ENCODE assay signal across 29 mouse cellular contexts in the genomic region with DNA sequence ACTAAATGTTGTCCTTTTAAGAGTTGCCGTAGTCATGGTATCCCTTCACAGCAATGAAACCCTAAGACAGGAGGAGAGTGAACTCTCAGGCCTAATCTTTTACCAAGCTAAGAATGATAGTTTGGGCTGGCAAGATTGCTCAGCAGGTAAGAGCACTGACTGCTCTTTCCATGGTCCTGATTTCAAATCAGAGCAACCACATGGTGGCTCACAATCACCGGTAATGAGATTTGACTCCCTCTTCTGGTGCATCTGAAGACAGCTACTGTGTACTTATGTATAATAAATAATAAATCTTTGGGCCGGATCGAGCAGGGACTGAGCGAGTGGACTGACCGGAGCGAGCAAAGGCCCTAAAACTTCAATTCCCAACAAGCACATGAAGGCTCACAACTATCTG. TPM values are rescaled to one million over a fixed set of nuclear protein-coding genes. Genes with fewer than 3 reads are reported as not detected.
A peak's percentile ranks its signal among the peaks of the same experiment; 100 is the strongest.
DNase-seq lines count a peak whose midpoint lies in the region; ATAC-seq and TF ChIP-seq lines count a peak whose summit lies in the region.
"Had no signal": no experiment of that assay in that cellular context is flagged by ENCODE, and none has a peak within 500 bp of the region (broad histone marks: within the 10 kb centered on the region; RNA-seq: fewer than 3 reads in every experiment).

No protein-coding gene starts in this region.

- H3K9ac ChIP-seq in CH12.LX (ENCODE audit: insufficient read depth, low read depth): no peak overlapping the region
- H3K9ac ChIP-seq: embryonic facial prominence, embryonic 13.5 days; hindbrain, embryonic 15.5 days; limb, embryonic 12.5 days; liver, embryonic 13.5 days; midbrain, embryonic 13.5 days; neural tube, embryonic 15.5 days had no signal

- no peak for ATAC-seq in CD4-positive, CD25-positive, alpha-beta regulatory T cell, adult 4 months
- ATAC-seq in erythroblast, adult 5-6 weeks (replicated peaks; ENCODE audit: low FRiP score, poor library complexity, severe bottlenecking): no peak
- ATAC-seq: forebrain, embryonic 16.5 days; midbrain, embryonic 13.5 days had no signal

- in situ Hi-C loops in CH12.LX (cut with MboI; ENCODE audit: low pct_ligation_motif_present, low pct_unique_long_range_greater_than_20kb, low sequenced_read_pairs): no loop called here

- H3K4me2 ChIP-seq in CH12.LX (ENCODE audit: insufficient read depth, low read depth, poor library complexity, severe bottlenecking): no peak overlapping the region
- H3K4me2 ChIP-seq: embryonic facial prominence, embryonic 13.5 days; hindbrain, embryonic 15.5 days; limb, embryonic 12.5 days; liver, embryonic 13.5 days; midbrain, embryonic 13.5 days; neural tube, embryonic 15.5 days had no signal

- TF ChIP-seq POLR2A in CH12.LX (IDR thresholded peaks at IDR 0.05; ENCODE audit: low read depth, low read length): no peak

- H3K27me3 ChIP-seq in CH12.LX (replicated peaks): no peaks in the 10 kb centered on the region
- H3K27me3 ChIP-seq: embryonic facial prominence, embryonic 13.5 days; hindbrain, embryonic 15.5 days; limb, embryonic 12.5 days; liver, embryonic 13.5 days; midbrain, embryonic 13.5 days; neural tube, embryonic 15.5 days had no signal

- H3K79me2 ChIP-seq in CH12.LX (replicated peaks; ENCODE audit: control insufficient read depth, extremely low read depth, insufficient read depth, poor library complexity, severe bottlenecking): peaks cover 50% of the 10 kb centered on the region

- H3K9me3 ChIP-seq in CH12.LX (replicated peaks; ENCODE audit: low read length): no peaks in the 10 kb centered on the region
- H3K9me3 ChIP-seq: embryonic facial prominence, embryonic 13.5 days; G1E; hindbrain, embryonic 15.5 days; limb, embryonic 12.5 days; liver, embryonic 13.5 days; midbrain, embryonic 13.5 days; neural tube, embryonic 15.5 days had no signal

- H3K4me3 ChIP-seq in left cerebral cortex, adult 2 months: no peak overlapping the region
- no peak overlapping the region for H3K4me3 ChIP-seq in CH12.LX (replicated peaks in 1 of 3; ENCODE audit: low read depth in 2 of 3, low read length in 2 of 3, poor library complexity in 1 of 3)
- H3K4me3 ChIP-seq: embryonic facial prominence, embryonic 13.5 days; hindbrain, embryonic 15.5 days; limb, embryonic 12.5 days; liver, embryonic 13.5 days; midbrain, embryonic 13.5 days; neural tube, embryonic 15.5 days had no signal

- TF ChIP-seq RAD21 in CH12.LX (IDR thresholded peaks at IDR 0.05; ENCODE audit: low read depth, low read length): no peak; the same call in 1 of the 2 replicates

- peaks cover 7 to 54% of the 10 kb centered on the region in 2 experiments for H3K4me1 ChIP-seq in CH12.LX (ENCODE audit: control insufficient read depth in 1 of 2, insufficient read depth in 2 of 2)

- H3K27ac ChIP-seq in left cerebral cortex, adult 2 months: no peak overlapping the region
- H3K27ac ChIP-seq in CH12.LX (ENCODE audit: insufficient read depth, low read depth): no peak overlapping the region
- H3K27ac ChIP-seq: embryonic facial prominence, embryonic 13.5 days; hindbrain, embryonic 15.5 days; limb, embryonic 12.5 days; liver, embryonic 13.5 days; midbrain, embryonic 13.5 days; neural tube, embryonic 15.5 days had no signal

- no peak for TF ChIP-seq EP300 in CH12.LX (IDR thresholded peaks at IDR 0.05; ENCODE audit: low read length)

- DNase-seq in CD4-positive, CD25-positive, alpha-beta regulatory T cell, adult 2 months (ENCODE audit: low read depth, low spot score): peak; percentile 22
- DNase-seq in left cerebral cortex, adult 2 months (ENCODE audit: extremely low spot score in 1 of 2, low spot score in 2 of 2): no peak
- DNase-seq in left cerebral cortex, adult 8-10 months (ENCODE audit: low spot score in 2 of 2): no peak
- no peak for DNase-seq in CH12.LX (ENCODE audit: extremely low read depth)
- peak; percentile 42 for DNase-seq in brain, adult 2 months (ENCODE audit: low read depth, low spot score)
- DNase-seq in urinary bladder, postnatal 25 days (ENCODE audit: low spot score): no peak
- DNase-seq: adrenal gland, adult 2 months; cerebellum, adult 9-11 months; heart, postnatal 36 days; kidney, adult 2 months; kidney, postnatal 25 days; liver, embryonic 13.5 days; lung, postnatal 10 days; right cerebral cortex, postnatal 14 days; spleen, adult 18-20 months; thymus, adult 18-20 months had no signal

- intact Hi-C loops in left cerebral cortex, adult 2 months (cut with DNase I): no loop called here

- TF ChIP-seq CTCF in left cerebral cortex, adult 2 months (IDR thresholded peaks at IDR 0.05): peak; percentile 28
- TF ChIP-seq CTCF in CH12.LX (conservative IDR thresholded peaks at IDR 0.05 in 1 of 2, IDR thresholded peaks at IDR 0.05 in 1 of 2; ENCODE audit: low read depth in 2 of 2, low read length in 2 of 2): peak in 1 of 2 experiments; percentile 58; a peak in 2 of 4 replicates

- dilution Hi-C loops in CH12.LX (cut with MboI; ENCODE audit: extremely low pct_ligation_motif_present, extremely low pct_unique_long_range_greater_than_20kb, low sequenced_read_pairs): no loop called here

- peaks cover 10 to 39% of the 10 kb centered on the region in 2 experiments for H3K36me3 ChIP-seq in CH12.LX (replicated peaks in 1 of 2; ENCODE audit: control insufficient read depth in 1 of 2, insufficient read depth in 1 of 2, low read length in 1 of 2)

TF ChIP-seq in CH12.LX, 34 proteins besides CTCF, POLR2A, EP300 and RAD21:
- peak; percentile 8; the same call in 1 of the 2 replicates for TF ChIP-seq SMC3 (IDR thresholded peaks at IDR 0.05; ENCODE audit: low read depth, low read length)
- 0 out of 2 replicates have a peak, but pooled peaks have one; percentile 46 for TF ChIP-seq MXI1 (IDR thresholded peaks at IDR 0.05; ENCODE audit: low read depth, low read length)
- no peak for TF ChIP-seq MEF2A (IDR thresholded peaks at IDR 0.05; ENCODE audit: borderline replicate concordance, low read depth, low read length)
- 0 out of 2 replicates have a peak, but pooled peaks have one; percentile 38 for TF ChIP-seq SIN3A (IDR thresholded peaks at IDR 0.05; ENCODE audit: low read length)
- no peak for TF ChIP-seq TBP (conservative IDR thresholded peaks at IDR 0.05; ENCODE audit: low read depth, low read length)

RNA-seq across cellular contexts. Expression of a gene that starts 4.0 kb away (rescaled TPM):
- 1 to 10 TPM; 1.2 to 1.6 TPM for polyA plus RNA-seq in CD4-positive, CD25-positive, alpha-beta regulatory T cell, adult 4 months (2017; shearing (Covaris generic))
- 10 to 100 TPM; 12.1 to 14.9 TPM for total RNA-seq in left cerebral cortex, adult 2 months (2021)
- 10 to 100 TPM in 3 of 4 experiments, 1 to 10 TPM in 1; 8.7 to 12.4 (median 11.5) TPM for total RNA-seq in left cerebral cortex, adult 8-10 months (2022)
- total RNA-seq in CH12.LX (2012; rRNA removed) (1.6 and 1.8 TPM in 2 replicates), CH12.LX (2014; rRNA removed) (1.2 and 2.2 TPM in 2 replicates)
- polyA plus RNA-seq in CH12.LX (2012; ENCODE audit: insufficient read length, low read depth): 1.3 TPM in 2 replicates
- total RNA-seq in erythroblast, adult 5-6 weeks (2015; ENCODE audit: low replicate concordance): 0.38 and 1.3 TPM in 2 replicates
- total RNA-seq in erythroblast, adult 5-6 weeks (2017; ENCODE audit: low replicate concordance): 0.85 and 1.4 TPM in 2 replicates

RNA-seq across cellular contexts. Expression of a gene that starts 4.0 kb away (rescaled TPM):
- polyA plus RNA-seq in CD4-positive, CD25-positive, alpha-beta regulatory T cell, adult 4 months (2017; shearing (Covaris generic)): not detected
- under 1 TPM in 1 of 2 experiments, not detected in 1; 0.98 TPM for total RNA-seq in left cerebral cortex, adult 2 months (2021)
- total RNA-seq in left cerebral cortex, adult 8-10 months (2022): not detected
- total RNA-seq in CH12.LX (2012; rRNA removed) (0.13 TPM in 1 of 2 replicates, not detected in the other), CH12.LX (2014; rRNA removed) (0.58 and 1.0 TPM in 2 replicates)
- not detected in 2 replicates for polyA plus RNA-seq in CH12.LX (2012; ENCODE audit: insufficient read length, low read depth)
- total RNA-seq in erythroblast, adult 5-6 weeks (2015; ENCODE audit: low replicate concordance): not detected in 2 replicates
- total RNA-seq in erythroblast, adult 5-6 weeks (2017; ENCODE audit: low replicate concordance): 0.60 TPM in 1 of 2 replicates, not detected in the other
- total RNA-seq: adrenal gland, adult 2 months; G1E; granulocyte monocyte progenitor cell, adult 5-6 weeks; heart, postnatal 36 days; layer of hippocampus, postnatal 10 days; left cerebral cortex, postnatal 10 days; megakaryocyte, adult 5-6 weeks had no signal
- polyA plus RNA-seq: adrenal gland, adult 2 months; embryonic facial prominence, embryonic 13.5 days; forebrain, embryonic 16.5 days; G1E; hindbrain, embryonic 15.5 days; limb, embryonic 12.5 days; liver, embryonic 13.5 days; midbrain, embryonic 13.5 days; neural tube, embryonic 15.5 days had no signal

RNA-seq across cellular contexts. Expression of a gene that starts 4.5 kb away (rescaled TPM):
- 10 to 100 TPM; 23.5 to 32.2 TPM for polyA plus RNA-seq in CD4-positive, CD25-positive, alpha-beta regulatory T cell, adult 4 months (2017; shearing (Covaris generic))
- total RNA-seq in left cerebral cortex, adult 2 months (2021): 10 to 100 TPM; 60.1 to 75.3 TPM
- total RNA-seq in left cerebral cortex, adult 8-10 months (2022): 10 to 100 TPM; 66.6 to 79.0 (median 74.5) TPM
- total RNA-seq in CH12.LX (2012; rRNA removed) (48.3 and 62.6 TPM in 2 replicates), CH12.LX (2014; rRNA removed) (84.8 and 106 TPM in 2 replicates)
- polyA plus RNA-seq in CH12.LX (2012; ENCODE audit: insufficient read length, low read depth): 82.9 and 90.7 TPM in 2 replicates
- total RNA-seq in erythroblast, adult 5-6 weeks (2015; ENCODE audit: low replicate concordance): 51.0 and 70.3 TPM in 2 replicates
- total RNA-seq in erythroblast, adult 5-6 weeks (2017; ENCODE audit: low replicate concordance): 36.1 and 43.6 TPM in 2 replicates

RNA-seq across cellular contexts. Expression of a gene that starts 38.0 kb away (rescaled TPM):
- not detected for polyA plus RNA-seq in CD4-positive, CD25-positive, alpha-beta regulatory T cell, adult 4 months (2017; shearing (Covaris generic))
- total RNA-seq in left cerebral cortex, adult 2 months (2021): under 1 TPM in 1 of 2 experiments, not detected in 1; 0.12 TPM
- not detected for total RNA-seq in left cerebral cortex, adult 8-10 months (2022)
- total RNA-seq in CH12.LX (2012; rRNA removed) (0.04 TPM in 1 of 2 replicates, not detected in the other), CH12.LX (2014; rRNA removed) (not detected in 2 replicates)
- polyA plus RNA-seq in CH12.LX (2012; ENCODE audit: insufficient read length, low read depth): 0.08 TPM in 1 of 2 replicates, not detected in the other
- total RNA-seq in erythroblast, adult 5-6 weeks (2015; ENCODE audit: low replicate concordance): not detected in 2 replicates
- not detected in 2 replicates for total RNA-seq in erythroblast, adult 5-6 weeks (2017; ENCODE audit: low replicate concordance)
- total RNA-seq: adrenal gland, adult 2 months; G1E; heart, postnatal 36 days; left cerebral cortex, postnatal 10 days; megakaryocyte, adult 5-6 weeks had no signal
- polyA plus RNA-seq: adrenal gland, adult 2 months; embryonic facial prominence, embryonic 13.5 days; G1E; kidney, adult 2 months; liver, embryonic 13.5 days; midbrain, embryonic 13.5 days; neural tube, embryonic 15.5 days had no signal

RNA-seq across cellular contexts. Expression of a gene that starts 52.4 kb away (rescaled TPM):
- 10 to 100 TPM in 1 of 2 experiments, 1 to 10 TPM in 1; 10.0 to 19.3 TPM for polyA plus RNA-seq in CD4-positive, CD25-positive, alpha-beta regulatory T cell, adult 4 months (2017; shearing (Covaris generic))
- total RNA-seq in left cerebral cortex, adult 2 months (2021): 100 to 1,000 TPM; 111 to 120 TPM
- total RNA-seq in left cerebral cortex, adult 8-10 months (2022): 100 to 1,000 TPM; 131 to 154 (median 140) TPM
- total RNA-seq in CH12.LX (2012; rRNA removed): 56.2 and 73.9 TPM in 2 replicates
- total RNA-seq in CH12.LX (2014; rRNA removed): 58.9 and 66.0 TPM in 2 replicates
- 139 and 143 TPM in 2 replicates for polyA plus RNA-seq in CH12.LX (2012; ENCODE audit: insufficient read length, low read depth)
- total RNA-seq in erythroblast, adult 5-6 weeks (2015; ENCODE audit: low replicate concordance): 28.2 and 58.1 TPM in 2 replicates
- total RNA-seq in erythroblast, adult 5-6 weeks (2017; ENCODE audit: low replicate concordance): 96.6 and 99.4 TPM in 2 replicates

Comparison
In these comparisons a context has a peak if more than half of its experiments do, and no peak if none do; other contexts are left out.
1. DNase-seq: peak in CD4-positive, CD25-positive, alpha-beta regulatory T cell, adult 2 months (single experiment) and brain, adult 2 months (single experiment); none in left cerebral cortex, adult 2 months (0 of 2), left cerebral cortex, adult 8-10 months (0 of 2), CH12.LX (single experiment) and urinary bladder, postnatal 25 days (single experiment).